Mouse (Mus musculus) E14TG2a.4 (cell line): ENCODE measurements at regions not wholly inside any gene's neighbourhood (a gene's known extent, or its start where the extent isn't known, plus 50 kb on each side); places are given as distances from the start of the nearest gene placed in this dataset.

Experiments used
- CTCF ChIP-seq: conservative IDR thresholded peaks from 2 replicates; pipeline ENCODE4 v1.5.1; 2014; ENCODE audit warnings: low read length
- POU5F1 ChIP-seq: IDR thresholded peaks from 2 replicates; pipeline ENCODE4 v1.6.1; 2014; ENCODE audit warnings: low read length, borderline replicate concordance

GRCm38 (mm10) chr14:91569100-91569499 lies 2321.4 kb downstream of the Pcdh9 start:
- TF ChIP-seq CTCF (no peak), POU5F1 (no peak)
